Mouse (Mus musculus) CH12.LX (cell line): ENCODE results near the gene Ralgapb. TPM values are rescaled to one million over a fixed set of nuclear protein-coding genes. Genes with fewer than 3 reads are reported as not detected.

Source experiments
- DNase-seq: peaks from one replicate; pipeline ENCODE4 v3.0.0-alpha.2; 2013; ENCODE audit errors: extremely low read depth
- H3K27ac ChIP-seq: 2 replicates; pipeline ENCODE4 v1.5.1; 2012; ENCODE audit warnings: low read depth, mild to moderate bottlenecking, control low read depth, moderate library complexity; ENCODE audit not compliant: insufficient read depth
- H3K27me3 ChIP-seq: replicated peaks from 2 replicates; pipeline ENCODE3; 2012; ENCODE audit warnings: inconsistent platforms
- H3K36me3 ChIP-seq, 2 experiments: replicated peaks in 1 of 2; 2 replicates each; pipeline versions ENCODE3 to v1.6.1; 2012; ENCODE audit warnings: inconsistent platforms in 1 of 2, low read length in 1 of 2, mild to moderate bottlenecking in 1 of 2, mixed read lengths in 1 of 2, moderate library complexity in 1 of 2; ENCODE audit not compliant: control insufficient read depth in 1 of 2, insufficient read depth in 1 of 2
- H3K4me1 ChIP-seq, 2 experiments: 2 replicates each; pipeline ENCODE4 v1.6.1; 2012; ENCODE audit warnings: inconsistent platforms in 1 of 2, moderate library complexity in 1 of 2; ENCODE audit not compliant: insufficient read depth in 2 of 2, control insufficient read depth in 1 of 2
- H3K4me2 ChIP-seq: 2 replicates; pipeline ENCODE4 v1.6.1; 2012; ENCODE audit warnings: low read depth, mild to moderate bottlenecking, control low read depth; ENCODE audit not compliant: poor library complexity, insufficient read depth, severe bottlenecking
- H3K4me3 ChIP-seq, 3 experiments: fragments of 150-350 bp in 1 of 3; sonication (generic) in 1 of 3; replicated peaks in 1 of 3; 2 replicates each; pipeline versions ENCODE3 to v1.5.1; 2011 to 2012; ENCODE audit warnings: low read depth in 2 of 3, low read length in 2 of 3, mild to moderate bottlenecking in 2 of 3, moderate library complexity in 2 of 3, control low read depth in 1 of 3, improper control_type of control experiment in 1 of 3, inconsistent platforms in 1 of 3, mixed read lengths in 1 of 3; ENCODE audit not compliant: poor library complexity in 1 of 3
- H3K79me2 ChIP-seq: replicated peaks from 2 replicates; pipeline ENCODE4 v1.6.1; 2012; ENCODE audit warnings: mild to moderate bottlenecking, moderate library complexity; ENCODE audit not compliant: control insufficient read depth, poor library complexity, insufficient read depth, severe bottlenecking; ENCODE audit errors: extremely low read depth
- H3K9ac ChIP-seq: 2 replicates; pipeline ENCODE4 v1.6.1; 2012; ENCODE audit warnings: low read depth, mild to moderate bottlenecking, control low read depth, moderate library complexity; ENCODE audit not compliant: insufficient read depth
- H3K9me3 ChIP-seq: replicated peaks from 2 replicates; pipeline ENCODE3; 2012; ENCODE audit warnings: low read length, inconsistent platforms, mixed read lengths
- BHLHE40 ChIP-seq: IDR thresholded peaks from 2 replicates; pipeline ENCODE4 v1.6.1; 2011; ENCODE audit warnings: mild to moderate bottlenecking, low read depth, low read length, improper control_type of control experiment
- CTCF ChIP-seq, 2 experiments: IDR thresholded peaks in 1 of 2; conservative IDR thresholded peaks in 1 of 2; 2 replicates each; pipeline ENCODE4 v1.5.1; 2011 to 2012; ENCODE audit warnings: low read depth in 2 of 2, low read length in 2 of 2, improper control_type of control experiment in 1 of 2, inconsistent platforms in 1 of 2, mild to moderate bottlenecking in 1 of 2, moderate library complexity in 1 of 2
- ELF1 ChIP-seq: IDR thresholded peaks from 2 replicates; pipeline ENCODE4 v1.6.1; 2014; ENCODE audit warnings: low read depth, mild to moderate bottlenecking, inconsistent platforms, low read length, improper control_type of control experiment
- EP300 ChIP-seq: IDR thresholded peaks from 2 replicates; pipeline ENCODE4 v1.6.1; 2011; ENCODE audit warnings: low read length, improper control_type of control experiment
- ETS1 ChIP-seq: conservative IDR thresholded peaks from 2 replicates; pipeline ENCODE4 v1.6.1; 2012; ENCODE audit warnings: low read depth, mild to moderate bottlenecking, inconsistent platforms, low read length, improper control_type of control experiment, moderate library complexity
- GABPA ChIP-seq: IDR thresholded peaks from 2 replicates; pipeline ENCODE4 v1.6.1; 2012; ENCODE audit warnings: low read depth, low read length, improper control_type of control experiment, inconsistent platforms; ENCODE audit not compliant: insufficient replicate concordance
- HCFC1 ChIP-seq: IDR thresholded peaks from 2 replicates; pipeline ENCODE4 v1.6.1; 2012; ENCODE audit warnings: low read depth, mild to moderate bottlenecking, inconsistent platforms, low read length, improper control_type of control experiment
- JUN ChIP-seq: IDR thresholded peaks from 2 replicates; pipeline ENCODE4 v1.6.1; 2011; ENCODE audit warnings: low read depth, mild to moderate bottlenecking, low read length, improper control_type of control experiment, moderate library complexity; ENCODE audit not compliant: insufficient read depth
- JUND ChIP-seq: conservative IDR thresholded peaks from 2 replicates; pipeline ENCODE4 v1.6.1; 2011; ENCODE audit warnings: low read depth, low read length, improper control_type of control experiment
- MAX ChIP-seq: IDR thresholded peaks from 2 replicates; pipeline ENCODE4 v1.6.1; 2011; ENCODE audit warnings: low read length, improper control_type of control experiment
- MEF2A ChIP-seq: IDR thresholded peaks from 2 replicates; pipeline ENCODE4 v1.6.1; 2014; ENCODE audit warnings: low read depth, mild to moderate bottlenecking, inconsistent platforms, low read length, improper control_type of control experiment, borderline replicate concordance
- PAX5 ChIP-seq: IDR thresholded peaks from 2 replicates; pipeline ENCODE4 v1.6.1; 2012; ENCODE audit warnings: low read length, inconsistent platforms, mixed read lengths
- POLR2A ChIP-seq: IDR thresholded peaks from 2 replicates; pipeline ENCODE4 v1.6.1; 2011; ENCODE audit warnings: low read depth, mild to moderate bottlenecking, improper control_type of control experiment, low read length
- RCOR1 ChIP-seq: conservative IDR thresholded peaks from 2 replicates; pipeline ENCODE4 v1.6.1; 2012; ENCODE audit warnings: low read depth, mild to moderate bottlenecking, inconsistent platforms, low read length, improper control_type of control experiment
- TCF12 ChIP-seq: IDR thresholded peaks from 2 replicates; pipeline ENCODE4 v1.6.1; 2014; ENCODE audit warnings: low read depth, mild to moderate bottlenecking, inconsistent platforms, low read length, improper control_type of control experiment
- UBTF ChIP-seq: IDR thresholded peaks from 2 replicates; pipeline ENCODE4 v1.6.1; 2012; ENCODE audit warnings: low read depth, mild to moderate bottlenecking, inconsistent platforms, low read length, improper control_type of control experiment, moderate library complexity
- USF1 ChIP-seq: IDR thresholded peaks from 2 replicates; pipeline ENCODE4 v1.6.1; 2014; ENCODE audit warnings: low read depth, mild to moderate bottlenecking, inconsistent platforms, low read length, improper control_type of control experiment
- USF2 ChIP-seq: conservative IDR thresholded peaks from 2 replicates; pipeline ENCODE4 v1.6.1; 2011; ENCODE audit warnings: low read depth, low read length, improper control_type of control experiment
- ZKSCAN1 ChIP-seq: IDR thresholded peaks from 2 replicates; pipeline ENCODE4 v1.6.1; 2012; ENCODE audit warnings: low read depth, inconsistent platforms, low read length, improper control_type of control experiment, borderline replicate concordance
- ZMIZ1 ChIP-seq: IDR thresholded peaks from 2 replicates; pipeline ENCODE4 v1.6.1; 2012; ENCODE audit warnings: low read depth, mild to moderate bottlenecking, inconsistent platforms, low read length, improper control_type of control experiment
- ZNF384 ChIP-seq: IDR thresholded peaks from 2 replicates; pipeline ENCODE4 v1.6.1; 2012; ENCODE audit warnings: low read depth, low read length, improper control_type of control experiment, inconsistent platforms
- dilution Hi-C: fragments of 300-500 bp; cut with MboI; formaldehyde crosslinking; loops from 2 replicates; pipeline ENCODE4 v1.14.3; 2020; ENCODE audit warnings: low sequenced_read_pairs; ENCODE audit not compliant: extremely low pct_unique_long_range_greater_than_20kb, extremely low pct_ligation_motif_present
- in situ Hi-C: fragments of 300-500 bp; cut with MboI; formaldehyde crosslinking; loops from 3 replicates; pipeline ENCODE4 v1.14.3; 2019; ENCODE audit warnings: low sequenced_read_pairs, low pct_ligation_motif_present, low pct_unique_long_range_greater_than_20kb, mixed read lengths
- polyA plus RNA-seq: library from polyadenylated mRNA; unstranded; fragments of >175 nt; gene quantifications from 2 replicates; pipeline ENCODE4 v1.2.1, GENCODE M21; 2012; ENCODE audit warnings: low read depth; ENCODE audit not compliant: insufficient read length
- total RNA-seq, 2 experiments: library from RNA; depleted of rRNA; stranded (reverse); fragments of 300-350 nt in 1 of 2; fragments of >200 nt in 1 of 2; gene quantifications; 2 replicates each; pipeline ENCODE4 v1.2.3; 2012 to 2014

Ralgapb gene
- total and polyA plus RNA-seq, 3 experiments = 10.7 to 18.4 (median 12.9) TPM

GRCm38 (mm10) chr2:158410022-158411014, 670 bp downstream of the Ralgapb start:
- H3K9ac ChIP-seq = peak overlapping the region; percentile 78
- no peaks in the 10 kb centered on the region for H3K27me3 ChIP-seq
- peak overlapping the region; percentile 73 to 92 (median 82) for H3K4me3 ChIP-seq
- peak overlapping the region; percentile 73 for H3K4me2 ChIP-seq
- dilution Hi-C loops = no loop called here
- TF ChIP-seq HCFC1 = peak; percentile 3; the same call in 1 of the 2 replicates
- TF ChIP-seq ZNF384 = peak; percentile 62
- TF ChIP-seq ELF1 = no peak
- peak in 1 of 2 experiments; percentile 43; a peak in 2 of 4 replicates for TF ChIP-seq CTCF (conservative IDR thresholded peaks at IDR 0.05 in 1 of 2, IDR thresholded peaks at IDR 0.05 in 1 of 2; ENCODE audit: low read depth in 2 of 2, low read length in 2 of 2)
- DNase-seq = peak; percentile 34
- peaks cover 9 to 36% of the 10 kb centered on the region in 2 experiments for H3K4me1 ChIP-seq
- H3K27ac ChIP-seq = no peak overlapping the region
- in situ Hi-C loops = no loop called here
- H3K79me2 ChIP-seq = peaks cover 14% of the 10 kb centered on the region
- no peaks in the 10 kb centered on the region for H3K36me3 ChIP-seq
- no peaks in the 10 kb centered on the region for H3K9me3 ChIP-seq

GRCm38 (mm10) chr2:158413240-158413639, 3.6 kb downstream of the Ralgapb start:
- TF ChIP-seq ELF1 (no peak), HCFC1 (no peak), USF2 (no peak), EP300 (no peak), JUN (no peak), ZKSCAN1 (no peak), ETS1 (no peak), USF1 (no peak), BHLHE40 (no peak), MAX (no peak), TCF12 (no peak), GABPA (no peak), JUND (no peak), MEF2A (no peak), ZMIZ1 (no peak), RCOR1 (no peak), UBTF (no peak), POLR2A (no peak), PAX5 (no peak)
- Histone ChIP-seq H3K9me3 (no peaks in the 10 kb centered on the region), H3K79me2 (peaks cover 19% of the 10 kb centered on the region), H3K27me3 (no peaks in the 10 kb centered on the region), H3K27ac (no peak overlapping the region), H3K4me3 (no peak overlapping the region), H3K4me2 (no peak overlapping the region), H3K36me3 (no peaks in the 10 kb centered on the region), H3K4me1 (peaks cover 9 to 28% of the 10 kb centered on the region in 2 experiments), H3K9ac (no peak overlapping the region)
- in situ Hi-C loops = no loop called here
- DNase-seq = no peak
- dilution Hi-C loops = no loop called here
